Comparison of ENCODE assay signal across 14 mouse cellular contexts in the genomic region with DNA sequence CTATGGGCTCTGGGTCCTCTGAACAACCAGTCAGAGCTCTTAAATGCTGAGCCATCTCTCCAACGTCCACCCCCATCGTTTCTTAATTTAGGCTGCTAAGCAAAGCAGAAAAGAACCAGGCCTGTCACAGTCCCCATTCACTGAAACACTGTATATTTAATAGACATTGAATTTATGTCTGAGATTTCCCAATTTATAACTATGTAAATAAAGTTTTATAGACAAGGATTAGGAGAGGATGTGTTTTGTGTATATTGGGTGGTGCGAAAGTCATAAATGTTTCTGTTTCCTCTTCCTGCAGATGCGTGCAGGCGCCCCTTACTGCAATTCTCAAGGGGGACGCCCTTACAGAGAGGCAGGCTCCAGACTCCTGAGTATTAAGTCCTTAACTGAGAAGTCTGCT.
DNase-seq lines count a peak whose midpoint lies in the region; ATAC-seq and TF ChIP-seq lines count a peak whose summit lies in the region.
"Had no signal": no experiment of that assay in that cellular context is flagged by ENCODE, and none has a peak within 500 bp of the region (broad histone marks: within the 10 kb centered on the region; RNA-seq: fewer than 3 reads in every experiment).

No protein-coding gene starts in this region.

- no peaks in the 10 kb centered on the region for H3K36me3 ChIP-seq in intestine, postnatal 0 days (ENCODE audit: control insufficient read depth, insufficient read depth)
- H3K36me3 ChIP-seq: embryonic facial prominence, embryonic 12.5 days; liver, embryonic 15.5 days had no signal

- no peak for TF ChIP-seq CTCF in left cerebral cortex, adult 2 months (IDR thresholded peaks at IDR 0.05)
- no peak for TF ChIP-seq CTCF in intestine, postnatal 0 days (IDR thresholded peaks at IDR 0.05; ENCODE audit: low read depth)

- WGBS in intestine, postnatal 0 days = 12% methylated on average over 6 of the region's 6 CpGs

- H3K27ac ChIP-seq in left cerebral cortex, adult 2 months = peak overlapping the region; percentile 78
- no peak overlapping the region; the same call in 1 of the 2 replicates for H3K27ac ChIP-seq in intestine, postnatal 0 days (ENCODE audit: low read depth, low read length)
- H3K27ac ChIP-seq: embryonic facial prominence, embryonic 12.5 days; liver, embryonic 15.5 days had no signal

- no peak for DNase-seq in left cerebral cortex, adult 2 months (ENCODE audit: extremely low spot score in 1 of 2, low spot score in 2 of 2)
- no peak for DNase-seq in left cerebral cortex, postnatal 10 days (ENCODE audit: extremely low spot score in 1 of 2, low spot score in 2 of 2)
- no peak for DNase-seq in cerebellum, adult 8-10 months
- DNase-seq in gastrocnemius, adult 8-10 months (ENCODE audit: low spot score in 2 of 2) = no peak
- DNase-seq: cerebellum, postnatal 14 days; heart, postnatal 14 days; kidney, adult 18-20 months had no signal

- no peak overlapping the region for H3K9ac ChIP-seq in intestine, postnatal 0 days (ENCODE audit: low read depth, low read length)
- H3K9ac ChIP-seq: embryonic facial prominence, embryonic 12.5 days; liver, embryonic 15.5 days had no signal

- H3K4me1 ChIP-seq in intestine, postnatal 0 days (replicated peaks; ENCODE audit: control insufficient read depth, insufficient read depth, low read length) = no peaks in the 10 kb centered on the region
- H3K4me1 ChIP-seq: liver, embryonic 15.5 days had no signal

- H3K27me3 ChIP-seq in intestine, postnatal 0 days (replicated peaks; ENCODE audit: control insufficient read depth, insufficient read depth, low read length) = no peaks in the 10 kb centered on the region
- H3K27me3 ChIP-seq: embryonic facial prominence, embryonic 12.5 days; liver, embryonic 15.5 days had no signal

- H3K4me3 ChIP-seq in left cerebral cortex, adult 2 months = no peak overlapping the region
- no peak overlapping the region for H3K4me3 ChIP-seq in intestine, postnatal 0 days (ENCODE audit: low read depth, low read length)
- H3K4me3 ChIP-seq: embryonic facial prominence, embryonic 12.5 days; liver, embryonic 15.5 days had no signal

- H3K4me2 ChIP-seq in intestine, postnatal 0 days (replicated peaks; ENCODE audit: low read depth) = peak overlapping the region; percentile 35
- H3K4me2 ChIP-seq: embryonic facial prominence, embryonic 12.5 days; liver, embryonic 15.5 days; midbrain, embryonic 11.5 days had no signal

- 0 out of 2 replicates have a peak, but pooled peaks have one; percentile 11 for ATAC-seq in common myeloid progenitor, adult 5-6 weeks (replicated peaks; ENCODE audit: low read depth, poor library complexity, severe bottlenecking)
- ATAC-seq in intestine, postnatal 0 days = no peak
- ATAC-seq in megakaryocyte progenitor cell, adult 5-6 weeks (replicated peaks; ENCODE audit: poor library complexity) = 0 out of 2 replicates have a peak, but pooled peaks have one; percentile 26
- ATAC-seq: forebrain, embryonic 16.5 days had no signal

- no peaks in the 10 kb centered on the region for H3K9me3 ChIP-seq in intestine, postnatal 0 days (ENCODE audit: control insufficient read depth)
- H3K9me3 ChIP-seq: embryonic facial prominence, embryonic 12.5 days; liver, embryonic 15.5 days had no signal

- intact Hi-C loops in left cerebral cortex, adult 2 months (cut with DNase I) = no loop called here
- intact Hi-C loops in left cerebral cortex, postnatal 10 days (cut with DNase I) = no loop called here
